Comparison of ENCODE assay signal across 9 mouse cellular contexts in genomic region chr15:12518370-12518973, GRCm38 (mm10).
DNase-seq lines count a peak whose midpoint lies in the region; ATAC-seq lines count a peak whose summit lies in the region.
"Had no signal": no experiment of that assay in that cellular context is flagged by ENCODE, and none has a peak within 500 bp of the region (broad histone marks: within the 10 kb centered on the region; RNA-seq: fewer than 3 reads in every experiment).

No protein-coding gene starts in this region.

- H3K4me1 ChIP-seq in midbrain, embryonic 11.5 days (ENCODE audit: control insufficient read depth, insufficient read depth, low read length): peaks cover 4% of the 10 kb centered on the region; the same call in 1 of the 2 replicates
- H3K4me1 ChIP-seq in midbrain, embryonic 15.5 days: peaks cover 13% of the 10 kb centered on the region
- H3K4me1 ChIP-seq in hindbrain, embryonic 14.5 days (replicated peaks; ENCODE audit: control insufficient read depth, insufficient read depth, low read length): peaks cover 13% of the 10 kb centered on the region

- H3K9me3 ChIP-seq in midbrain, embryonic 11.5 days (ENCODE audit: control insufficient read depth, low read length): no peaks in the 10 kb centered on the region
- H3K9me3 ChIP-seq in midbrain, embryonic 15.5 days: no peaks in the 10 kb centered on the region
- H3K9me3 ChIP-seq in hindbrain, embryonic 14.5 days (ENCODE audit: control insufficient read depth, low read length): no peaks in the 10 kb centered on the region
- H3K9me3 ChIP-seq: embryonic facial prominence, embryonic 12.5 days had no signal

- no peaks in the 10 kb centered on the region for H3K27me3 ChIP-seq in midbrain, embryonic 11.5 days (ENCODE audit: control insufficient read depth, insufficient read depth, low read length)
- H3K27me3 ChIP-seq in midbrain, embryonic 15.5 days (replicated peaks): no peaks in the 10 kb centered on the region
- no peaks in the 10 kb centered on the region for H3K27me3 ChIP-seq in hindbrain, embryonic 14.5 days (ENCODE audit: control insufficient read depth, insufficient read depth, low read length)
- H3K27me3 ChIP-seq: embryonic facial prominence, embryonic 12.5 days had no signal

- 57% methylated on average over 14 of the region's 14 CpGs for WGBS in midbrain, embryonic 11.5 days
- 47% methylated on average over 14 of the region's 14 CpGs for WGBS in midbrain, embryonic 15.5 days
- WGBS in hindbrain, embryonic 14.5 days: 39% methylated on average over 14 of the region's 14 CpGs

- H3K9ac ChIP-seq in midbrain, embryonic 11.5 days (ENCODE audit: low read length): no peak overlapping the region
- H3K9ac ChIP-seq in midbrain, embryonic 15.5 days: no peak overlapping the region
- no peak overlapping the region for H3K9ac ChIP-seq in hindbrain, embryonic 14.5 days
- H3K9ac ChIP-seq: embryonic facial prominence, embryonic 12.5 days had no signal

- no peaks in the 10 kb centered on the region for H3K36me3 ChIP-seq in midbrain, embryonic 11.5 days (ENCODE audit: control insufficient read depth, insufficient read depth, low read length)
- H3K36me3 ChIP-seq in midbrain, embryonic 15.5 days (replicated peaks): no peaks in the 10 kb centered on the region
- H3K36me3 ChIP-seq in hindbrain, embryonic 14.5 days (replicated peaks; ENCODE audit: control insufficient read depth, insufficient read depth): no peaks in the 10 kb centered on the region
- H3K36me3 ChIP-seq: embryonic facial prominence, embryonic 12.5 days had no signal

- H3K27ac ChIP-seq in midbrain, embryonic 11.5 days (ENCODE audit: low read depth, low read length): no peak overlapping the region
- no peak overlapping the region for H3K27ac ChIP-seq in midbrain, embryonic 15.5 days
- H3K27ac ChIP-seq in hindbrain, embryonic 14.5 days: 0 out of 2 replicates have a peak overlapping the region, but pooled peaks have one; percentile 20
- H3K27ac ChIP-seq: embryonic facial prominence, embryonic 12.5 days had no signal

- peak; percentile 92 for DNase-seq in heart, adult 11 months
- DNase-seq in heart, postnatal 4 days: no peak
- no peak for DNase-seq in midbrain, embryonic 11.5 days (ENCODE audit: low spot score, missing footprints)
- no peak for DNase-seq in hindbrain, embryonic 14.5 days (ENCODE audit: low spot score)
- peak; percentile 15 for DNase-seq in skeletal muscle tissue, adult 2 months (ENCODE audit: low read depth, low spot score)
- no peak for DNase-seq in adrenal gland, adult (ENCODE audit: inconsistent age in 2 of 2, low spot score in 1 of 2)
- DNase-seq in adrenal gland, adult 8-10 months: no peak

- 0 out of 2 replicates have a peak, but pooled peaks have one; percentile 33 for ATAC-seq in midbrain, embryonic 11.5 days (ENCODE audit: low FRiP score)
- no peak for ATAC-seq in midbrain, embryonic 15.5 days (replicated peaks)
- ATAC-seq in hindbrain, embryonic 14.5 days (ENCODE audit: low FRiP score): no peak

- no peak overlapping the region for H3K4me2 ChIP-seq in midbrain, embryonic 11.5 days
- no peak overlapping the region for H3K4me2 ChIP-seq in midbrain, embryonic 15.5 days
- H3K4me2 ChIP-seq in hindbrain, embryonic 14.5 days (replicated peaks): no peak overlapping the region; the same call in 1 of the 2 replicates
- H3K4me2 ChIP-seq: embryonic facial prominence, embryonic 12.5 days had no signal

- H3K4me3 ChIP-seq in midbrain, embryonic 11.5 days (ENCODE audit: low read depth, low read length): no peak overlapping the region
- H3K4me3 ChIP-seq in midbrain, embryonic 15.5 days: no peak overlapping the region
- no peak overlapping the region for H3K4me3 ChIP-seq in hindbrain, embryonic 14.5 days (replicated peaks; ENCODE audit: low read length)
- H3K4me3 ChIP-seq: embryonic facial prominence, embryonic 12.5 days had no signal

Comparison
In these comparisons a context has a peak if more than half of its experiments do, and no peak if none do; other contexts are left out.
1. DNase-seq: peak in heart, adult 11 months (single experiment) and skeletal muscle tissue, adult 2 months (single experiment); none in heart, postnatal 4 days (single experiment), midbrain, embryonic 11.5 days (single experiment), hindbrain, embryonic 14.5 days (single experiment), adrenal gland, adult (0 of 2) and adrenal gland, adult 8-10 months (single experiment).